Comparison of ENCODE assay signal across 9 mouse cellular contexts in genomic region chr4:103112651-103113050, GRCm38 (mm10). TPM values are rescaled to one million over a fixed set of nuclear protein-coding genes. Genes with fewer than 3 reads are reported as not detected.
DNase-seq lines count a peak whose midpoint lies in the region; ATAC-seq and TF ChIP-seq lines count a peak whose summit lies in the region.
"Had no signal": no experiment of that assay in that cellular context is flagged by ENCODE, and none has a peak within 500 bp of the region (broad histone marks: within the 10 kb centered on the region; RNA-seq: fewer than 3 reads in every experiment).

No protein-coding gene starts in this region.

- peak overlapping the region; percentile 78; the same call in 1 of the 2 replicates for H3K9ac ChIP-seq in intestine, embryonic 14.5 days (ENCODE audit: low read length)
- H3K9ac ChIP-seq in intestine, postnatal 0 days (ENCODE audit: low read depth, low read length) = no peak overlapping the region
- H3K9ac ChIP-seq in embryonic facial prominence, embryonic 14.5 days (ENCODE audit: low read depth, low read length) = peak overlapping the region; percentile 90; the same call in 1 of the 2 replicates
- peak overlapping the region; percentile 78; the same call in 1 of the 2 replicates for H3K9ac ChIP-seq in limb, embryonic 12.5 days (replicated peaks)
- H3K9ac ChIP-seq in midbrain, embryonic 13.5 days (replicated peaks) = 0 out of 2 replicates have a peak overlapping the region, but pooled peaks have one; percentile 86

- WGBS in intestine, embryonic 14.5 days = 51% methylated on average over 7 of the region's 7 CpGs
- WGBS in intestine, postnatal 0 days = 52% methylated on average over 7 of the region's 7 CpGs
- 68% methylated on average over 7 of the region's 7 CpGs for WGBS in embryonic facial prominence, embryonic 14.5 days
- 38% methylated on average over 7 of the region's 7 CpGs for WGBS in limb, embryonic 12.5 days
- WGBS in midbrain, embryonic 13.5 days = 60% methylated on average over 7 of the region's 7 CpGs

- H3K4me2 ChIP-seq in intestine, embryonic 14.5 days (ENCODE audit: low read length) = peak overlapping the region; percentile 62
- H3K4me2 ChIP-seq in intestine, postnatal 0 days (replicated peaks; ENCODE audit: low read depth) = no peak overlapping the region
- H3K4me2 ChIP-seq in embryonic facial prominence, embryonic 14.5 days (ENCODE audit: low read depth, low read length) = peak overlapping the region; percentile 74
- peak overlapping the region; percentile 79 for H3K4me2 ChIP-seq in limb, embryonic 12.5 days
- H3K4me2 ChIP-seq in midbrain, embryonic 13.5 days (replicated peaks) = peak overlapping the region; percentile 73

- no peak for TF ChIP-seq CTCF in intestine, postnatal 0 days (IDR thresholded peaks at IDR 0.05; ENCODE audit: low read depth)

- peak overlapping the region; percentile 84; the same call in 1 of the 2 replicates for H3K4me3 ChIP-seq in intestine, embryonic 14.5 days (ENCODE audit: low read depth, low read length)
- H3K4me3 ChIP-seq in intestine, postnatal 0 days (ENCODE audit: low read depth, low read length) = no peak overlapping the region
- H3K4me3 ChIP-seq in embryonic facial prominence, embryonic 14.5 days (ENCODE audit: low read depth, low read length) = peak overlapping the region; percentile 75
- peak overlapping the region; percentile 79 for H3K4me3 ChIP-seq in limb, embryonic 12.5 days (replicated peaks)
- peak overlapping the region; percentile 64 for H3K4me3 ChIP-seq in midbrain, embryonic 13.5 days (replicated peaks)

- H3K27me3 ChIP-seq in intestine, embryonic 14.5 days (replicated peaks; ENCODE audit: control insufficient read depth, insufficient read depth, low read length) = no peaks in the 10 kb centered on the region
- no peaks in the 10 kb centered on the region for H3K27me3 ChIP-seq in intestine, postnatal 0 days (replicated peaks; ENCODE audit: control insufficient read depth, insufficient read depth, low read length)
- no peaks in the 10 kb centered on the region for H3K27me3 ChIP-seq in embryonic facial prominence, embryonic 14.5 days (replicated peaks; ENCODE audit: control insufficient read depth, insufficient read depth, low read length)
- no peaks in the 10 kb centered on the region; the same call in 1 of the 2 replicates for H3K27me3 ChIP-seq in limb, embryonic 12.5 days
- H3K27me3 ChIP-seq in midbrain, embryonic 13.5 days = peaks cover 5% of the 10 kb centered on the region; the same call in 1 of the 2 replicates

- intact Hi-C loops in left cerebral cortex, postnatal 36 days (cut with DNase I) = loop anchor here (10.0 kb wide), 1 partner anchor 128 kb away; no protein-coding TSS in a partner anchor

- H3K27ac ChIP-seq in intestine, embryonic 14.5 days (ENCODE audit: low read depth) = no peak overlapping the region
- H3K27ac ChIP-seq in intestine, postnatal 0 days (ENCODE audit: low read depth, low read length) = no peak overlapping the region
- no peak overlapping the region for H3K27ac ChIP-seq in embryonic facial prominence, embryonic 14.5 days (replicated peaks; ENCODE audit: low read depth, low read length)
- H3K27ac ChIP-seq in limb, embryonic 12.5 days = no peak overlapping the region
- no peak overlapping the region for H3K27ac ChIP-seq in midbrain, embryonic 13.5 days

- H3K36me3 ChIP-seq in intestine, embryonic 14.5 days (ENCODE audit: control insufficient read depth, insufficient read depth, low read length) = peaks cover 9% of the 10 kb centered on the region
- peaks cover 10% of the 10 kb centered on the region for H3K36me3 ChIP-seq in intestine, postnatal 0 days (ENCODE audit: control insufficient read depth, insufficient read depth)
- H3K36me3 ChIP-seq in embryonic facial prominence, embryonic 14.5 days (ENCODE audit: control insufficient read depth, insufficient read depth, low read length) = peaks cover 9% of the 10 kb centered on the region; the same call in 1 of the 2 replicates
- H3K36me3 ChIP-seq in limb, embryonic 12.5 days = peaks cover 19% of the 10 kb centered on the region
- peaks cover 4% of the 10 kb centered on the region; the same call in 1 of the 2 replicates for H3K36me3 ChIP-seq in midbrain, embryonic 13.5 days

- peaks cover 17% of the 10 kb centered on the region for H3K4me1 ChIP-seq in intestine, embryonic 14.5 days (replicated peaks; ENCODE audit: control insufficient read depth, insufficient read depth, low read length)
- H3K4me1 ChIP-seq in intestine, postnatal 0 days (replicated peaks; ENCODE audit: control insufficient read depth, insufficient read depth, low read length) = 0 out of 2 replicates have a peak, but pooled peaks cover 6% of the 10 kb centered on the region
- peaks cover 14% of the 10 kb centered on the region for H3K4me1 ChIP-seq in embryonic facial prominence, embryonic 14.5 days (ENCODE audit: control insufficient read depth, insufficient read depth, low read length)
- peaks cover 18% of the 10 kb centered on the region for H3K4me1 ChIP-seq in limb, embryonic 12.5 days (replicated peaks)
- peaks cover 47% of the 10 kb centered on the region for H3K4me1 ChIP-seq in midbrain, embryonic 13.5 days (replicated peaks)

- no peak for ATAC-seq in intestine, embryonic 14.5 days (replicated peaks; ENCODE audit: low FRiP score, low TSS enrichment, low read depth)
- no peak for ATAC-seq in intestine, postnatal 0 days
- no peak for ATAC-seq in embryonic facial prominence, embryonic 14.5 days (ENCODE audit: low read depth)
- ATAC-seq in limb, embryonic 12.5 days (ENCODE audit: insufficient number of reproducible peaks, insufficient read depth, low FRiP score, low TSS enrichment, low read depth) = no peak
- ATAC-seq in midbrain, embryonic 13.5 days = no peak
- no peak for ATAC-seq in megakaryocyte-erythroid progenitor cell, adult 5-6 weeks (replicated peaks; ENCODE audit: low FRiP score, low TSS enrichment, poor library complexity, severe bottlenecking)

- H3K9me3 ChIP-seq in intestine, embryonic 14.5 days (ENCODE audit: control insufficient read depth, low read length) = no peaks in the 10 kb centered on the region
- no peaks in the 10 kb centered on the region for H3K9me3 ChIP-seq in intestine, postnatal 0 days (ENCODE audit: control insufficient read depth)
- H3K9me3 ChIP-seq in embryonic facial prominence, embryonic 14.5 days (ENCODE audit: control insufficient read depth, low read length) = no peaks in the 10 kb centered on the region
- H3K9me3 ChIP-seq in limb, embryonic 12.5 days = no peaks in the 10 kb centered on the region
- no peaks in the 10 kb centered on the region for H3K9me3 ChIP-seq in midbrain, embryonic 13.5 days

- DNase-seq in intestine, embryonic 14.5 days (ENCODE audit: low spot score) = no peak
- no peak for DNase-seq in embryonic facial prominence, embryonic 14.5 days (ENCODE audit: low spot score)
- no peak for DNase-seq in left cerebral cortex, postnatal 36 days (ENCODE audit: low spot score in 2 of 2)
- no peak for DNase-seq in adrenal gland, postnatal 36 days
- DNase-seq: kidney, postnatal 4 days had no signal

RNA-seq across cellular contexts. Expression of gene Mier1, which starts 1.5 kb away (rescaled TPM):
- 39.9 and 40.3 TPM in 2 replicates for polyA plus RNA-seq in intestine, embryonic 14.5 days (2014; fragmentation: Nextera tagmentation; extraction: Ambion mirVana)
- 29.5 and 37.3 TPM in 2 replicates for polyA plus RNA-seq in intestine, postnatal 0 days (2015; fragmentation: Nextera tagmentation; extraction: Ambion mirVana)
- 34.0 and 36.1 TPM in 2 replicates for polyA plus RNA-seq in embryonic facial prominence, embryonic 14.5 days (2014; fragmentation: Nextera tagmentation; extraction: Ambion mirVana)
- polyA plus RNA-seq in limb, embryonic 12.5 days (2016; fragmentation: Nextera tagmentation; extraction: Ambion mirVana) = 52.7 and 60.8 TPM in 2 replicates
- 34.6 and 39.3 TPM in 2 replicates for polyA plus RNA-seq in midbrain, embryonic 13.5 days (2015; fragmentation: Nextera tagmentation; extraction: Ambion mirVana)
- total RNA-seq in left cerebral cortex, postnatal 36 days (2021) = 10 to 100 TPM; 41.1 to 43.6 TPM
- total RNA-seq in megakaryocyte-erythroid progenitor cell, adult 5-6 weeks (2014; fragmentation: Nextera tagmentation) = 82.0 and 90.2 TPM in 2 replicates
- total RNA-seq in megakaryocyte-erythroid progenitor cell, adult 5-6 weeks (2017) = 95.3 and 101 TPM in 2 replicates
- 10 to 100 TPM; 57.0 to 59.2 TPM for total RNA-seq in adrenal gland, postnatal 36 days (2021)

RNA-seq across cellular contexts. Expression of gene Wdr78, which starts 1.7 kb away (rescaled TPM):
- 2.0 TPM in 2 replicates for polyA plus RNA-seq in intestine, embryonic 14.5 days (2014; fragmentation: Nextera tagmentation; extraction: Ambion mirVana)
- 0.30 and 0.37 TPM in 2 replicates for polyA plus RNA-seq in intestine, postnatal 0 days (2015; fragmentation: Nextera tagmentation; extraction: Ambion mirVana)
- polyA plus RNA-seq in embryonic facial prominence, embryonic 14.5 days (2014; fragmentation: Nextera tagmentation; extraction: Ambion mirVana) = 3.6 and 3.9 TPM in 2 replicates
- 3.7 and 5.1 TPM in 2 replicates for polyA plus RNA-seq in limb, embryonic 12.5 days (2016; fragmentation: Nextera tagmentation; extraction: Ambion mirVana)
- polyA plus RNA-seq in midbrain, embryonic 13.5 days (2015; fragmentation: Nextera tagmentation; extraction: Ambion mirVana) = 4.8 and 4.9 TPM in 2 replicates
- total RNA-seq in left cerebral cortex, postnatal 36 days (2021) = 10 to 100 TPM; 10.6 to 17.4 TPM
- 2.7 and 5.0 TPM in 2 replicates for total RNA-seq in megakaryocyte-erythroid progenitor cell, adult 5-6 weeks (2014; fragmentation: Nextera tagmentation)
- 1.6 and 9.8 TPM in 2 replicates for total RNA-seq in megakaryocyte-erythroid progenitor cell, adult 5-6 weeks (2017)
- total RNA-seq in adrenal gland, postnatal 36 days (2021) = 1 to 10 TPM; 4.0 to 6.9 TPM
